Mouse (Mus musculus): ENCODE results near the gene Rspry1. TPM values are rescaled to one million over a fixed set of nuclear protein-coding genes. Genes with fewer than 3 reads are reported as not detected.

Rspry1 gene
- polyA plus RNA-seq, 2 experiments, result 6.2 to 15.8 TPM

DNA sequence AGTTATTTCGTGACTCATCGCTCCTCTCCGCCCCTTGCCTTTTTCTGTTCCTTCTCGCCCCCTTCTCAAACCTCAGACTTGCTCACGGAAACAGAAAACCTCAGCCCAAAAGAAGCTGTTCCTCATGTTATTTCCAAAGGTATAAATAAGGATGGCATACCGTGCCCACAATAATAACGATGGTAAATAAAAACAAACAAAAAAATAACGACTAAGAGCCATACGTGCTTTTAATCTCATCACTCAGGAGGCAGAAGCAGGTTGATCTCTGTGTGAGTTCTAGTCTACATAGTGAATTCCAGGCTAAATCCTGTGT lies 102.9 kb downstream of the Rspry1 start:
- TF ChIP-seq EP300 (IDR thresholded peaks at IDR 0.05; ENCODE audit: low read depth), result no peak
- TF ChIP-seq CTCF (IDR thresholded peaks at IDR 0.05; ENCODE audit: low read depth), result no peak
- Histone ChIP-seq H3K4me2 (ENCODE audit: low read depth) (peak overlapping the region; percentile 91), H3K9me3 (ENCODE audit: control insufficient read depth, low read length) (no peaks in the 10 kb centered on the region), H3K4me3 (ENCODE audit: insufficient read depth in 1 of 2, low read depth in 2 of 2, low read length in 2 of 2) (peak overlapping the region; percentile 61 to 76), H3K27me3 (ENCODE audit: control insufficient read depth, insufficient read depth, low read length) (no peaks in the 10 kb centered on the region; the same call in 1 of the 2 replicates), H3K36me3 (replicated peaks; ENCODE audit: control insufficient read depth, insufficient read depth, low read depth) (no peaks in the 10 kb centered on the region), H3K27ac (no peak overlapping the region), H3K9ac (replicated peaks) (peak overlapping the region; percentile 64), H3K4me1 (replicated peaks; ENCODE audit: control insufficient read depth in 2 of 2, insufficient read depth in 2 of 2, low read length in 1 of 2) (peaks cover 0 to 13% of the 10 kb centered on the region in 2 experiments)
- WGBS (ENCODE audit: insufficient replicate concordance), result 10% methylated on average over 9 of the region's 9 CpGs
- DNase-seq (ENCODE audit: low read depth in 3 of 3, low spot score in 3 of 3), result no peak
- no peak for ATAC-seq (ENCODE audit: insufficient read depth)

DNA sequence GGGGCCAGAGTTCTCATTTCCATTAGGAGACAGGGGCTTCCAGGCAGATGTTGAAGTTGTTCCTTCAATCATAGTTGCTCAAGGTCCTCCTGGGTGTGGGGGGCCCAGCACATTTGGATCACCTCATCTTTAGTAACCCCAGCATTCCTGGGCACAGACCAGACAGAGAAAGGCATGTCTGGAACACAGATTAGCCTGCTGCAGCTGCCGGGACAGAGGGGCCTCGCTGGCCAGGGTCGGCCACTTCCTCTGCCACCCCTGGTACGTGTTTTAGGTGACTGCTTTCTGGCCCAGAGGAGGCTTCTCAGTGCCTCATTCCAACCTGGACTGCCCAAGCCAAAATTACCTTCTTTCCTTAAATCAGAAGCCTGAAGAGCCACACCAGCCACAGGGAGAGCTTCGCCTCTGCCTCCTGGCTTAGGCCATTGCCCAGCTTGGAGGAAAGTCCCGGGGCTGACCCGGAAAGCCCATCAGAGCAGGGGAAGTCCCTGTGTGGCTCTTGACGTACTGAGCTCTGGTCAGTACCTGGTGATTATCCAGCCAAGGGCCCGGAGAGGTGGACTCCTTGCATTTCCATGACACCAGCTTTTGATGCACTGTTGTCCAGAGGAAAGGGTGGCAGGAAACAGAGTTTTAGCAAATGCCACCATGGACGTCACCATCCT lies 104.0 kb downstream of the Rspry1 start:
- no peaks in the 10 kb centered on the region for H3K9me3 ChIP-seq (ENCODE audit: control insufficient read depth, low read length)
- H3K27me3 ChIP-seq (ENCODE audit: control insufficient read depth, insufficient read depth, low read length), result no peaks in the 10 kb centered on the region; the same call in 1 of the 2 replicates
- WGBS (ENCODE audit: insufficient replicate concordance), result 61% methylated on average over 10 of the region's 10 CpGs
- no peak overlapping the region for H3K9ac ChIP-seq (replicated peaks)
- DNase-seq (ENCODE audit: low read depth in 3 of 3, low spot score in 3 of 3) (no peak), ATAC-seq (ENCODE audit: insufficient read depth) (no peak)
- no peak overlapping the region for H3K4me2 ChIP-seq (ENCODE audit: low read depth)
- H3K36me3 ChIP-seq (replicated peaks; ENCODE audit: control insufficient read depth, insufficient read depth, low read depth), result no peaks in the 10 kb centered on the region
- H3K27ac ChIP-seq, result no peak overlapping the region
- H3K4me1 ChIP-seq (replicated peaks; ENCODE audit: control insufficient read depth in 2 of 2, insufficient read depth in 2 of 2, low read length in 1 of 2), result peaks cover 0 to 13% of the 10 kb centered on the region in 2 experiments
- TF ChIP-seq CTCF (IDR thresholded peaks at IDR 0.05; ENCODE audit: low read depth) (no peak), EP300 (IDR thresholded peaks at IDR 0.05; ENCODE audit: low read depth) (no peak)
- H3K4me3 ChIP-seq (ENCODE audit: insufficient read depth in 1 of 2, low read depth in 2 of 2, low read length in 2 of 2), result no peak overlapping the region

GRCm38 (mm10) chr8:94706732-94707395 lies 105.1 kb downstream of the Rspry1 start:
- Histone ChIP-seq H3K4me1 (replicated peaks; ENCODE audit: control insufficient read depth in 2 of 2, insufficient read depth in 2 of 2, low read length in 1 of 2) (peaks cover 0 to 17% of the 10 kb centered on the region in 2 experiments), H3K9me3 (ENCODE audit: control insufficient read depth, low read length) (no peaks in the 10 kb centered on the region), H3K4me3 (ENCODE audit: insufficient read depth in 1 of 2, low read depth in 2 of 2, low read length in 2 of 2) (no peak overlapping the region), H3K27me3 (ENCODE audit: control insufficient read depth, insufficient read depth, low read length) (no peaks in the 10 kb centered on the region; the same call in 1 of the 2 replicates), H3K4me2 (ENCODE audit: low read depth) (no peak overlapping the region), H3K27ac (no peak overlapping the region), H3K36me3 (replicated peaks; ENCODE audit: control insufficient read depth, insufficient read depth, low read depth) (no peaks in the 10 kb centered on the region), H3K9ac (replicated peaks) (no peak overlapping the region)
- DNase-seq (ENCODE audit: low read depth in 3 of 3, low spot score in 3 of 3) (no peak), ATAC-seq (ENCODE audit: insufficient read depth) (no peak)
- TF ChIP-seq EP300 (IDR thresholded peaks at IDR 0.05; ENCODE audit: low read depth), result no peak
- TF ChIP-seq CTCF (IDR thresholded peaks at IDR 0.05; ENCODE audit: low read depth), result no peak
- WGBS (ENCODE audit: insufficient replicate concordance), result 66% methylated on average over 9 of the region's 9 CpGs

Other genes with a start within 250 kb of the Rspry1 start
- gene Herpud1, start 215.5 kb upstream of the Rspry1 start, polyA plus RNA-seq (2012; rRNA removed), result 41.8 and 46.7 TPM in 2 replicates
- gene Herpud1, start 215.5 kb upstream of the Rspry1 start, polyA plus RNA-seq (2014; fragmentation: Nextera tagmentation; extraction: Ambion mirVana), result 83.2 and 86.5 TPM in 2 replicates
- gene Nlrc5, start 167.6 kb upstream of the Rspry1 start, polyA plus RNA-seq (2012; rRNA removed), result 0.10 and 0.22 TPM in 2 replicates
- 0.09 and 0.18 TPM in 2 replicates for gene Nlrc5, start 167.6 kb upstream of the Rspry1 start, polyA plus RNA-seq (2014; fragmentation: Nextera tagmentation; extraction: Ambion mirVana)
- gene Cpne2, start 68.9 kb upstream of the Rspry1 start, polyA plus RNA-seq (2012; rRNA removed), result 2.3 and 2.6 TPM in 2 replicates
- gene Cpne2, start 68.9 kb upstream of the Rspry1 start, polyA plus RNA-seq (2014; fragmentation: Nextera tagmentation; extraction: Ambion mirVana), result 2.5 and 2.7 TPM in 2 replicates
- 11.3 and 16.1 TPM in 2 replicates for gene Fam192a, start 60 bp downstream of the Rspry1 start, polyA plus RNA-seq (2012; rRNA removed)
- 25.8 and 26.5 TPM in 2 replicates for gene Fam192a, start 60 bp downstream of the Rspry1 start, polyA plus RNA-seq (2014; fragmentation: Nextera tagmentation; extraction: Ambion mirVana)
- 18.2 and 18.6 TPM in 2 replicates for gene Arl2bp, start 64.7 kb downstream of the Rspry1 start, polyA plus RNA-seq (2012; rRNA removed)
- 11.2 and 12.8 TPM in 2 replicates for gene Arl2bp, start 64.7 kb downstream of the Rspry1 start, polyA plus RNA-seq (2014; fragmentation: Nextera tagmentation; extraction: Ambion mirVana)
- gene Pllp, start 94.3 kb downstream of the Rspry1 start, polyA plus RNA-seq (2012; rRNA removed), result 0.36 and 0.52 TPM in 2 replicates
- 0.85 TPM in 2 replicates for gene Pllp, start 94.3 kb downstream of the Rspry1 start, polyA plus RNA-seq (2014; fragmentation: Nextera tagmentation; extraction: Ambion mirVana)
- 0.17 and 0.19 TPM in 2 replicates for gene Ccl22, start 143.7 kb downstream of the Rspry1 start, polyA plus RNA-seq (2012; rRNA removed)
- 0.22 and 0.45 TPM in 2 replicates for gene Ccl22, start 143.7 kb downstream of the Rspry1 start, polyA plus RNA-seq (2014; fragmentation: Nextera tagmentation; extraction: Ambion mirVana)
- gene Cx3cl1, start 170.1 kb downstream of the Rspry1 start, polyA plus RNA-seq (2012; rRNA removed), result 0.11 and 0.12 TPM in 2 replicates
- 0.33 and 0.34 TPM in 2 replicates for gene Cx3cl1, start 170.1 kb downstream of the Rspry1 start, polyA plus RNA-seq (2014; fragmentation: Nextera tagmentation; extraction: Ambion mirVana)
- gene Ccl17, start 208.5 kb downstream of the Rspry1 start, polyA plus RNA-seq (2012; rRNA removed), result 0.11 and 0.34 TPM in 2 replicates
- not detected in 2 replicates for gene Ccl17, start 208.5 kb downstream of the Rspry1 start, polyA plus RNA-seq (2014; fragmentation: Nextera tagmentation; extraction: Ambion mirVana)
- gene Coq9, start 236.4 kb downstream of the Rspry1 start, polyA plus RNA-seq (2012; rRNA removed), result 38.5 and 39.8 TPM in 2 replicates
- gene Coq9, start 236.4 kb downstream of the Rspry1 start, polyA plus RNA-seq (2014; fragmentation: Nextera tagmentation; extraction: Ambion mirVana), result 44.3 and 48.9 TPM in 2 replicates
- 20.4 and 23.7 TPM in 2 replicates for gene Ciapin1, start 236.4 kb downstream of the Rspry1 start, polyA plus RNA-seq (2012; rRNA removed)
- gene Ciapin1, start 236.4 kb downstream of the Rspry1 start, polyA plus RNA-seq (2014; fragmentation: Nextera tagmentation; extraction: Ambion mirVana), result 38.4 and 46.3 TPM in 2 replicates

All from liver, embryonic 14.5 days (tissue).